Mouse (Mus musculus): ENCODE measurements around the gene Cdh6. TPM values are rescaled to one million over a fixed set of nuclear protein-coding genes. Genes with fewer than 3 reads are reported as not detected.

Gene Cdh6
- 13.6 and 13.8 TPM in 2 replicates for polyA plus RNA-seq (2016; fragmentation: Nextera tagmentation; extraction: Ambion mirVana)

DNA sequence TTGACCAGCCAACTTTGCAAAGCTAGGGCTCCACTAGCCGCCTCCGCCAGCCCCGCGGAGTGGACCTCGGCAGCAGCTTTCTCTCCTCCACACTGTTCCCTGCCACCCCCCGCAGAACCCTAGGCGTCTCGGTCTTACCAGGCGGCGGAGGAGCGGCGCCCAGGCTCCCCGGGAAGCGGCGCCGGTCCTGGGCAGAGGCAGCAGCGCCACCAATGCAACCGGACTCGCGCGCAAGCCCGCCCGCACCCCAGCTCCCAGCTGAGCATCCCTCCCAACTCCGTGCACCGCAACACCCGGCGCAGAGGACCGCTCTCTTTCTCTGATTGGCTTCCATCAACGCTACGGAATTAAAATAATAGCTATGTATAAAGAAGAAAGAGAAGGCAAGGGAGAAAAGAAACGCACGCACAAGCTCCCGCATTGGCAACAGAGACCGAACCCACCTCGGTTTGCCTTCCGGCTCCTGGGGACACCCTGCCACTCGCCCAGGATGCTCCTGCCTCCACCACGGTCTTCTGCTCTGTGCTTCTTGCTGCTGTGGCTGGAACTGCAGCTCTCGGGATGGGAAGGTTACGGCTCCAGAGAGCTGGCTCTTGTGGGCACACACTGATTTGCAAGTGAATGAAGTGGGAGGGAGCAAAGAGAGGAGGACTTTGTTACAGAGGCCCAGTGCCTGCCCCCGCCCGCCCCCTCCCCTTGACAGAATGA is at the start of gene Cdh6:
TSS of gene Cdh6 (minus strand) at position 605 of the 708 bp plus-strand sequence.
- peak; percentile 93 for ATAC-seq (ENCODE audit: low FRiP score)
- Histone ChIP-seq H3K4me1 (peaks cover 13% of the 10 kb centered on the region), H3K9me3 (replicated peaks) (no peaks in the 10 kb centered on the region), H3K9ac (peak within 1 kb of the TSS; percentile 71), H3K27me3 (peaks cover 5% of the 10 kb centered on the region), H3K36me3 (no peaks in the 10 kb centered on the region), H3K4me3 (peak within 1 kb of the TSS; percentile 61), H3K4me2 (replicated peaks) (peak within 1 kb of the TSS; percentile 90), H3K27ac (peak within 1 kb of the TSS; percentile 87)
- WGBS: under 1% methylated on average over 42 of the region's 42 CpGs

DNA sequence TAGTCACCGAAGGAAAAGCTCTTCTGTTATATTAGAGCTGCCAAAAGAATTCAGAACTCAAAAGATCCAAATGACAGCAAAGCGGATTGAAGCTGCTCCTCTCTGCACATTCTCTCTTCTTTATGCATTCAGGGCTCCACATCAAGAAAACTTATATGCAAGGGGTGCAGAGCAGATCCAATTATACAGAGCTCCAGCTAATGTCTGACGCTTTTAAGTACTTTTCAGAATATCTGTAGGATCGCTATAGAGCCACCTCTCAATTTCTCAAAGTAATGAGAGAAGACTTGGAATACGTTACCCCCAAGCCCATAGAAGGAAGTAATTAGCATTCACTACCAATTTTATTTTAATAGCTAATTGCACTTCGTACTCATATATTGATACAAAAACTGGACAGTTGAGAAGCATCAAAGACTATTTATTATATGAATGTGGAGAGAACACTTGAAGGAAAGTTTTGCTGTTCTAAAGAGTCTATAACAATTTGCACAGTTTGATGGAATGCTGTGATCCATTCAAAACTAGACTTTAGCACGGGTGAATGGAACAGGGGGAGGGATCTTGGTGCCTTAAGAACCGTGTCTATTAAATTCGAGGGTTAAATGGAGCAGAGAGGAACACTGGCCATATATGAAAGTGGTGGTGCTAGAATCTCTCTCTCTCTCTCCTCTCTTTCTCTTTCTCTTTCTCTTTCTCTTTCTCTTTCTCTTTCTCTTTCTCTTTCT is 46.4 kb upstream of the Cdh6 start:
- no peak overlapping the region for H3K27ac ChIP-seq
- no peaks in the 10 kb centered on the region for H3K9me3 ChIP-seq (replicated peaks)
- WGBS: 63% methylated on average over 9 of the region's 9 CpGs
- no peak for ATAC-seq (ENCODE audit: low FRiP score)
- H3K4me1 ChIP-seq: no peaks in the 10 kb centered on the region
- no peak overlapping the region for H3K9ac ChIP-seq
- no peaks in the 10 kb centered on the region for H3K27me3 ChIP-seq
- H3K4me3 ChIP-seq: no peak overlapping the region
- H3K36me3 ChIP-seq: no peaks in the 10 kb centered on the region
- H3K4me2 ChIP-seq (replicated peaks): no peak overlapping the region

DNA sequence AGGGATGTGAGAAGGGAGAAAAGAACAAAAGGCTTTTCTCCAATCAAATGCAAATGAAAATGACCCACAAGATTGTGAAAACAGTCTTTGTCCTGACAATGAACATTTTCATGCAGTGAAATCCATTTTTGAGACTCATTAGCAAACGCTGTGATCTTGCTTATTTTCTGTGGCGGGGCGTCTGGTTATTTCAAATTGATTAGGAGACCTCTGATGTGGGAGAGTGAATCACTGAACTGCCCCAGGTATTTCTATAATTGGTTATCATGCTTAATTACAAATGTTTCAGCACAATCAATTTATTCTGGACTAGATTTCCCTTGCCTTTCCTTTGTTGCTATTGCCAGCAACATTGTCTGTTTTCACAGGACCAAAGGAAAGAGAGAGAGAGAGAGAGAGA is 44.3 kb upstream of the Cdh6 start:
- Histone ChIP-seq H3K4me3 (no peak overlapping the region), H3K27ac (no peak overlapping the region), H3K9ac (no peak overlapping the region), H3K9me3 (replicated peaks) (no peaks in the 10 kb centered on the region), H3K27me3 (no peaks in the 10 kb centered on the region), H3K36me3 (no peaks in the 10 kb centered on the region), H3K4me1 (0 out of 2 replicates have a peak, but pooled peaks cover 5% of the 10 kb centered on the region), H3K4me2 (replicated peaks) (no peak overlapping the region)
- no peak for ATAC-seq (ENCODE audit: low FRiP score)
- WGBS: 49% methylated on average over 3 of the region's 3 CpGs

DNA sequence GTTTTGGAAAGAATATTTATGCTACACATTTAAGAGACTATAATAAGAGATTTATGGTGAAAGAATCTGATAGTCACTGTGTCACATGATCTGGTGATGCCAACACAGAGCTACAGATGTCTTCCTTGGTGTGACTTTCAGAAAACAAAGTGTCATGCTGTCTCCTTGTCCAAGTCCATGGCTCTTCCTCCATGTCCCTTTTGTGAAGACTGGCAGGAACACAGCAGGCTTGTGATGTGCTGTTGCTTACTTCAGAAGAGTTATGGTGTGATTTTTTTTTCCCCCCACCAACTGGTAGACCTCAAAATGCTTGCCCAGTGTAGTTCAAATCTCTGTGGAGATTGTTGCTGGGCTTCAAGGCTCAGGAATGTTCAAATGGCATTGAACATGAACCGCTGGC is 43.7 kb upstream of the Cdh6 start:
- no peaks in the 10 kb centered on the region for H3K9me3 ChIP-seq (replicated peaks)
- ATAC-seq (ENCODE audit: low FRiP score): no peak
- no peaks in the 10 kb centered on the region for H3K27me3 ChIP-seq
- no peak overlapping the region for H3K4me2 ChIP-seq (replicated peaks)
- 56% methylated on average over 1 of the region's 1 CpGs for WGBS
- H3K27ac ChIP-seq: no peak overlapping the region
- H3K4me3 ChIP-seq: no peak overlapping the region
- no peaks in the 10 kb centered on the region for H3K36me3 ChIP-seq
- H3K9ac ChIP-seq: no peak overlapping the region
- 0 out of 2 replicates have a peak, but pooled peaks cover 5% of the 10 kb centered on the region for H3K4me1 ChIP-seq

DNA sequence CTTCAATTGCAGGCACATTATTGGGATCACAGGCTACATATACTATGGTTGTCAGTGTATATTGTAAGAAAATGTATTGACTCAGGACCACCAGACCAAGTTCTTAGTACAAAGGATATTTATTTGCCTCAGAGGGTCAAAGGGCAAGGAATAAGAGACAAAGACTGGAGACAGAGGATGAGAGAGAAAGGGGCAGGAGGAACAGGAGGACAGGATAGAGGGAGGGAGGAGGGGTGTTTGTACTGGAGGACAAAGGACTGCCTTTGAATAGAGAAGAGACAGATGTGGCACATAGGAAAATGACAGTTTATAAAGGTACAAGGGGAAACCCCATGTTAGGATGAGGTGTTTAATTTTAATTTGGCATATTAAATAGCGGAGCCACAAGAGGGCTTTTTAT is 39.5 kb upstream of the Cdh6 start:
- Histone ChIP-seq H3K27ac (no peak overlapping the region), H3K4me1 (0 out of 2 replicates have a peak, but pooled peaks cover 5% of the 10 kb centered on the region)
- WGBS: 38% methylated on average over 1 of the region's 1 CpGs

DNA sequence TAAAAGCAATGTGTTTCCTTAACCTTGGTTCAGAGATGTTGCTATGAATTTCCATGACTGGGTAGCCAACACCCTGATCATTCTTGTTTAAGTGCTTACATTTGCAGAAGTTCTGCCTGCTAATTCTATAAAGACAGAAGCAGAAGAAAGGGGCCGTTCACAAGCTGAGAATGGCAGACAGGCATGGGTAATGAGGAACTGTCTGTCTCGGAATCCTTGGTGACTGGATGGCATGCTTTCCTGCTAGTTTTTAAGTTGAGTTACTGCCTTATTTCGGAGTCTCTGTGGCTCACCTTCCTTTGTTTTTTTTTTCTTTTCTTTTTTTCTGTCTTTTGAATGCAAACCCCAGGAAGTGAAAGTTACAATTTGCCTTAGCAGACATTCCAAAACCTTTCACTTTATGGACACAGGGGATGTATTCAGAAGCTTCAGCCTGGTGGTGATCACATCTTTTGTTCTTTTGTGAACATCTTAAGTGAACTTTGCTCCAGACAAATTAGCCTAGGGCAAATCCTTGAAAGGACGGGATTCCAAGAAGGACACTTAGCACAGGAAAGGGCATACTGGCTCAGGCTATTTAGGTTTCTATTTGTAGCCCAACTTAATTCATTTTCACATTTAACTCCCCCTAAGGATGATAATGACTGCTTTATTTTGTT is 38.7 kb upstream of the Cdh6 start:
- no peaks in the 10 kb centered on the region for H3K9me3 ChIP-seq (replicated peaks)
- ATAC-seq (ENCODE audit: low FRiP score): no peak
- no peaks in the 10 kb centered on the region for H3K36me3 ChIP-seq
- no peak overlapping the region for H3K9ac ChIP-seq
- 15% methylated on average over 4 of the region's 4 CpGs for WGBS
- H3K4me3 ChIP-seq: no peak overlapping the region
- no peak overlapping the region for H3K4me2 ChIP-seq (replicated peaks)
- no peak overlapping the region for H3K27ac ChIP-seq
- 0 out of 2 replicates have a peak, but pooled peaks cover 2% of the 10 kb centered on the region for H3K27me3 ChIP-seq
- H3K4me1 ChIP-seq: 0 out of 2 replicates have a peak, but pooled peaks cover 5% of the 10 kb centered on the region

More for the DNA sequence above, 39.5 kb upstream of the Cdh6 start:
- no peak for ATAC-seq (ENCODE audit: low FRiP score)
- Histone ChIP-seq H3K4me2 (replicated peaks) (no peak overlapping the region), H3K4me3 (no peak overlapping the region), H3K9ac (no peak overlapping the region), H3K9me3 (replicated peaks) (no peaks in the 10 kb centered on the region), H3K36me3 (no peaks in the 10 kb centered on the region), H3K27me3 (0 out of 2 replicates have a peak, but pooled peaks cover 2% of the 10 kb centered on the region)

DNA sequence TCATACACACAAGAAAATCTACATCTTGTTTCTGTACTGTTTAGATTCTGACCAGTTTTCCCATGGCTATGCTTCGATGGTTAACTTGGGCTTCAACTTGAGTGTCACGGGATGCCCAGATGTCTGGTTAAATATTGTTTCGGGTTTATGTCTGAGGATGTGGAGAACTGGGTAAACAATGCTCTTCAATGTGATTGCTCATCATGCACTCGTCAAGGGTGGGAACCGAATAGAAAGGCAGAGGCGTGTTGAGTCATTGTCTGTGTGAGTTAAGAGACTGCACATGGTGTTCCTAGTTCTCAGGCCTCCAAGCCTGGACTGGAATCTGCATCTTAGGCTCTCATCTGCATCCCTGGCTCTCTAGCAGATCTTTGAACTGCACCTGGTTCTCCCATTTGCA is 36.7 kb upstream of the Cdh6 start:
- no peaks in the 10 kb centered on the region for H3K36me3 ChIP-seq
- ATAC-seq (ENCODE audit: low FRiP score): no peak

DNA sequence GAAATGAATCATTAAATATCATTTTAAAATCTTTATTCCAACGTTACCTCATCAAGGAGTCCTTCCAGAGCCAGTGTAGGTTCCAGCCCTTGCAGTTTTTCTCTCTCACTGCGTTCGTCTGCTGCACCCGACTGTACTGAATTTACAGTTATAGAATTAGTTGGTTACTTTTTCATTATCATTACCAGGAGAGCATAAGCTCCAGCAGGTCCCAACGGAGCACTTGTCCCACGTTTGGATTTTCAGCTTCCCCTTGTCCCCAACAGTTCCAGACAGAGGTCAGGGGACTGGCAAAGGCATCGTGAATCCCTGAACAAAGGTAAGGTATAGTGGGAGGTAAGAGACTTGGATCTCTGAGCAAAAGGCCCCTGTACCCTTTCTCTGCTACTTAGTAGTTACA is 35.2 kb upstream of the Cdh6 start:
- 0 out of 2 replicates have a peak, but pooled peaks cover 2% of the 10 kb centered on the region for H3K27me3 ChIP-seq
- ATAC-seq (ENCODE audit: low FRiP score): no peak
- H3K9me3 ChIP-seq (replicated peaks): no peaks in the 10 kb centered on the region
- H3K4me3 ChIP-seq: no peak overlapping the region
- no peak overlapping the region for H3K9ac ChIP-seq
- no peak overlapping the region for H3K27ac ChIP-seq
- H3K4me2 ChIP-seq (replicated peaks): no peak overlapping the region
- no peaks in the 10 kb centered on the region for H3K36me3 ChIP-seq
- H3K4me1 ChIP-seq: 0 out of 2 replicates have a peak, but pooled peaks cover 5% of the 10 kb centered on the region
- 86% methylated on average over 7 of the region's 7 CpGs for WGBS

More for the DNA sequence above, 36.7 kb upstream of the Cdh6 start:
- Histone ChIP-seq H3K4me1 (0 out of 2 replicates have a peak, but pooled peaks cover 5% of the 10 kb centered on the region), H3K27me3 (0 out of 2 replicates have a peak, but pooled peaks cover 2% of the 10 kb centered on the region), H3K27ac (no peak overlapping the region), H3K4me2 (replicated peaks) (no peak overlapping the region), H3K9me3 (replicated peaks) (no peaks in the 10 kb centered on the region), H3K9ac (no peak overlapping the region), H3K4me3 (no peak overlapping the region)
- 82% methylated on average over 6 of the region's 6 CpGs for WGBS

DNA sequence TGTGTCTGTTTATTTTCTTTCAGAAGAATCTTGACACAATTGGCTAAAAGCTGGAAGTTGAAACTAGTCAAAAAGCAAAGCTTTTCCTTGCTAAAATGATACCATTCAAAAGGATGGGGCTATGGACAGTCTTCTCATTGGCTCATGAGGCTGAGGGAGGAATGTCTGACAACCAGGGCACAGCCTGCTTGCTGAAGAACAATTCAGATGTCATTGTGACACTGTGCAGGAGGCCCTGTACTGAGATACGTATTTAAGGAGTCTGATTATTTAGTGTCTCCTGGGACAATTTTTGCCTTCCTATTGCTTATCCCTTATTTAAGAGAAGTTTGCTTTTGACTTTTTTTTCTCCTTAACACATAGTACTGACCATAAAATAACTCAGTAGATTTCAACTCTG is 22.8 kb upstream of the Cdh6 start:
- Histone ChIP-seq H3K27me3 (no peaks in the 10 kb centered on the region), H3K9ac (no peak overlapping the region), H3K9me3 (replicated peaks) (no peaks in the 10 kb centered on the region; the same call in 1 of the 2 replicates), H3K4me2 (replicated peaks) (no peak overlapping the region), H3K4me3 (no peak overlapping the region), H3K4me1 (no peaks in the 10 kb centered on the region), H3K36me3 (no peaks in the 10 kb centered on the region), H3K27ac (no peak overlapping the region)
- 35% methylated on average over 1 of the region's 1 CpGs for WGBS
- no peak for ATAC-seq (ENCODE audit: low FRiP score)

DNA sequence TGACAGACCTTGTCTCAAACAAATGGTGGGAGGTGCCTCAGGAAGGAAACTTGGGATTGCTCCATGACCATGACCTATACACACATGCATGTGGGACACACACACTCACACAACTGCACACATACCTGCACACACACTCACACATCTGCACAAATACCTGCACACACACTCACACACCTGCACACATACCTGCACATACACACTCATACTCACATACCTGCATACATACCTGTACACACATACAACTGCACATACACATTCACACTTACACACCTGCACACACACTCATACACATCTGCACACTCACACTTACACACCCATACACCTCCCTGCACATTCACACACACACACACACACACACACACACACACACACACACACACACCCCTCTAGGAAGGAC is 20.6 kb upstream of the Cdh6 start:
- Histone ChIP-seq H3K27ac (no peak overlapping the region), H3K36me3 (no peaks in the 10 kb centered on the region), H3K27me3 (no peaks in the 10 kb centered on the region), H3K4me3 (no peak overlapping the region), H3K4me2 (replicated peaks) (no peak overlapping the region), H3K4me1 (no peaks in the 10 kb centered on the region), H3K9ac (no peak overlapping the region), H3K9me3 (replicated peaks) (no peaks in the 10 kb centered on the region; the same call in 1 of the 2 replicates)
- ATAC-seq (ENCODE audit: low FRiP score): no peak

DNA sequence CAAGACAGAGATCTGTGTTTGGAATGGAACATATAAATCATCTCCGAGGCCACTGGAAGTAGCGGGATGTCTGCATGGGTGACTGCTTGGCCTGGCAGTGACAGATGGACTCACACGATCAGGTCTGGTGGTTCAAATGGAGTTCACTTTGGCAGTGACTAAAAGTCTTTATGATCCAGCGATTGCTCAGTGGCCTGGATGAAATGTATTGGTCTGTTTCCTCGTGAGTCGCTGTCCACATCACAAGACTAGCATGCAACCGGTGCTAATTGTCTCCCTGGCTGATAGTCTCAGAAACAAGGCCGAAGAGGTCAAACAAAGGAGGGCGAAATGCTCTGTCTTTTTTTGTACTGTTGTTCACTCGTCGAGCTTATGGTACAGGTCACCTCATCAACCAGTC is 19.6 kb upstream of the Cdh6 start:
- ATAC-seq (ENCODE audit: low FRiP score): no peak; the same call in 1 of the 2 replicates
- 37% methylated on average over 11 of the region's 11 CpGs for WGBS
- Histone ChIP-seq H3K27me3 (no peaks in the 10 kb centered on the region), H3K4me2 (replicated peaks) (no peak overlapping the region), H3K9ac (no peak overlapping the region), H3K27ac (no peak overlapping the region), H3K4me3 (no peak overlapping the region), H3K9me3 (replicated peaks) (no peaks in the 10 kb centered on the region; the same call in 1 of the 2 replicates), H3K4me1 (no peaks in the 10 kb centered on the region), H3K36me3 (no peaks in the 10 kb centered on the region)

DNA sequence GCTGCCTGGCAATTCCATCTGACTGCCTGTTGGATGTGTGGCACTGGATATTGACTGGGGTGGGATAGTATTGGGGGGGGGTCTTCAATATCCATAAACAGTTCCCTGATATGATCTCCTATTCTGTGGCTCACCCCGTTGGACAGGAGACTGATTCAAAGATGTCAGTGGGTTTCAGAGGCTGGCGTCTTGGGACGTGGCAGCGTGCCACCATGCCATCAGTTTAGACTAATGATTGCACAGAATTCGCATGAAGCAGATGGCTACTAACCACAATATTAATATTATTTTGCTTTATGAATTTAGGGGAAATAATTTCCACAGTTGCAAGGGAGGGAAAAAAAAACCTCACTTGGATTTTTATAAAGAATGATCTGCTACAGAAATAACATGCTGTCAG is 10.2 kb upstream of the Cdh6 start:
- Histone ChIP-seq H3K36me3 (no peaks in the 10 kb centered on the region), H3K9ac (no peak overlapping the region), H3K27ac (no peak overlapping the region), H3K4me1 (no peaks in the 10 kb centered on the region), H3K4me3 (no peak overlapping the region), H3K27me3 (no peaks in the 10 kb centered on the region), H3K9me3 (replicated peaks) (no peaks in the 10 kb centered on the region), H3K4me2 (replicated peaks) (no peak overlapping the region)
- WGBS: 82% methylated on average over 5 of the region's 5 CpGs
- ATAC-seq (ENCODE audit: low FRiP score): no peak

Data from hindbrain, embryonic 12.5 days (tissue).